Mouse (Mus musculus): ENCODE results near the gene Slc46a3. TPM values are rescaled to one million over a fixed set of nuclear protein-coding genes. Genes with fewer than 3 reads are reported as not detected.

Gene Slc46a3
- polyA plus RNA-seq, 1 experiment from 2014 or later = 4.0 TPM

Other genes with a start within 250 kb of the Slc46a3 start
- 12.5 and 15.6 TPM in 2 replicates for gene Flt1, start 168.8 kb downstream of the Slc46a3 start, polyA plus RNA-seq (2016; fragmentation: Nextera tagmentation; extraction: Ambion mirVana)
- gene Pomp, start 34.4 kb downstream of the Slc46a3 start, polyA plus RNA-seq (2016; fragmentation: Nextera tagmentation; extraction: Ambion mirVana) = 521 and 533 TPM in 2 replicates
- 53.5 and 54.9 TPM in 2 replicates for gene Mtus2, start 62.5 kb upstream of the Slc46a3 start, polyA plus RNA-seq (2016; fragmentation: Nextera tagmentation; extraction: Ambion mirVana)